Mouse (Mus musculus): ENCODE results near the gene Fam213b. TPM values are rescaled to one million over a fixed set of nuclear protein-coding genes. Genes with fewer than 3 reads are reported as not detected.

Fam213b gene
- 40.3 and 45.9 TPM in 2 replicates for polyA plus RNA-seq (2014; fragmentation: Nextera tagmentation; extraction: Ambion mirVana)

GRCm38 (mm10) chr4:154898506-154899446, at the start of gene Fam213b:
Gene Fam213b, minus strand, starts transcription at chr4:154899135.
- Histone ChIP-seq H3K9me3 (replicated peaks; ENCODE audit: control insufficient read depth, low read length) (no peaks in the 10 kb centered on the region), H3K4me3 (ENCODE audit: low read depth, low read length) (peak within 1 kb of the TSS; percentile 53), H3K4me2 (ENCODE audit: low read length) (peak within 1 kb of the TSS; percentile 94), H3K36me3 (ENCODE audit: control insufficient read depth, insufficient read depth, low read length) (no peaks in the 10 kb centered on the region), H3K9ac (ENCODE audit: low read length) (peak within 1 kb of the TSS; percentile 73), H3K27me3 (replicated peaks; ENCODE audit: control insufficient read depth, insufficient read depth, low read length) (no peaks in the 10 kb centered on the region), H3K27ac (ENCODE audit: low read depth, low read length) (0 out of 2 replicates have a peak within 1 kb of the TSS, but pooled peaks have one; percentile 6), H3K4me1 (ENCODE audit: control insufficient read depth, insufficient read depth, low read length) (peaks cover 11% of the 10 kb centered on the region; the same call in 1 of the 2 replicates)
- peak; percentile 94 for DNase-seq (ENCODE audit: low spot score)
- 3% methylated on average over 43 of the region's 43 CpGs for WGBS
- peak; percentile 98 for ATAC-seq

- WGBS: 31% methylated on average over 14 of the region's 14 CpGs
- Histone ChIP-seq H3K4me2 (ENCODE audit: low read length) (peak overlapping the region; percentile 33; the same call in 1 of the 2 replicates), H3K36me3 (ENCODE audit: control insufficient read depth, insufficient read depth, low read length) (no peaks in the 10 kb centered on the region), H3K27me3 (replicated peaks; ENCODE audit: control insufficient read depth, insufficient read depth, low read length) (no peaks in the 10 kb centered on the region), H3K4me3 (ENCODE audit: low read depth, low read length) (no peak overlapping the region), H3K27ac (ENCODE audit: low read depth, low read length) (peak overlapping the region; percentile 89), H3K9ac (ENCODE audit: low read length) (peak overlapping the region; percentile 2; the same call in 1 of the 2 replicates), H3K9me3 (replicated peaks; ENCODE audit: control insufficient read depth, low read length) (no peaks in the 10 kb centered on the region), H3K4me1 (ENCODE audit: control insufficient read depth, insufficient read depth, low read length) (peaks cover 27% of the 10 kb centered on the region)
- ATAC-seq (peak; percentile 76), DNase-seq (ENCODE audit: low spot score) (peak; percentile 92)
Observed at GRCm38 (mm10) chr4:154948066-154948939, 49.4 kb upstream of the Fam213b start.

GRCm38 (mm10) chr4:154946319-154946718, 47.4 kb upstream of the Fam213b start:
- peak overlapping the region; percentile 44; the same call in 1 of the 2 replicates for H3K27ac ChIP-seq (ENCODE audit: low read depth, low read length)
- H3K9me3 ChIP-seq (replicated peaks; ENCODE audit: control insufficient read depth, low read length): no peaks in the 10 kb centered on the region
- peak overlapping the region; percentile 51 for H3K9ac ChIP-seq (ENCODE audit: low read length)
- H3K4me1 ChIP-seq (ENCODE audit: control insufficient read depth, insufficient read depth, low read length): peaks cover 22% of the 10 kb centered on the region
- WGBS: 1% methylated on average over 8 of the region's 8 CpGs
- H3K4me3 ChIP-seq (ENCODE audit: low read depth, low read length): peak overlapping the region; percentile 20
- peak; percentile 87 for DNase-seq (ENCODE audit: low spot score)
- peak; percentile 61 for ATAC-seq
- H3K27me3 ChIP-seq (replicated peaks; ENCODE audit: control insufficient read depth, insufficient read depth, low read length): no peaks in the 10 kb centered on the region
- H3K36me3 ChIP-seq (ENCODE audit: control insufficient read depth, insufficient read depth, low read length): no peaks in the 10 kb centered on the region
- peak overlapping the region; percentile 53 for H3K4me2 ChIP-seq (ENCODE audit: low read length)

GRCm38 (mm10) chr4:154944121-154944590, 45.2 kb upstream of the Fam213b start:
- Histone ChIP-seq H3K36me3 (ENCODE audit: control insufficient read depth, insufficient read depth, low read length) (no peaks in the 10 kb centered on the region), H3K9ac (ENCODE audit: low read length) (no peak overlapping the region), H3K27ac (ENCODE audit: low read depth, low read length) (no peak overlapping the region), H3K4me3 (ENCODE audit: low read depth, low read length) (no peak overlapping the region), H3K9me3 (replicated peaks; ENCODE audit: control insufficient read depth, low read length) (no peaks in the 10 kb centered on the region), H3K27me3 (replicated peaks; ENCODE audit: control insufficient read depth, insufficient read depth, low read length) (no peaks in the 10 kb centered on the region), H3K4me2 (ENCODE audit: low read length) (no peak overlapping the region), H3K4me1 (ENCODE audit: control insufficient read depth, insufficient read depth, low read length) (peaks cover 14% of the 10 kb centered on the region)
- ATAC-seq (peak; percentile 56), DNase-seq (ENCODE audit: low spot score) (peak; percentile 94)
- WGBS: 4% methylated on average over 2 of the region's 2 CpGs

GRCm38 (mm10) chr4:154943323-154944039, 44.5 kb upstream of the Fam213b start:
- WGBS: 90% methylated on average over 6 of the region's 6 CpGs
- H3K4me1 ChIP-seq (ENCODE audit: control insufficient read depth, insufficient read depth, low read length): peaks cover 10% of the 10 kb centered on the region
- H3K4me3 ChIP-seq (ENCODE audit: low read depth, low read length): no peak overlapping the region
- no peak for DNase-seq (ENCODE audit: low spot score)
- no peak overlapping the region for H3K27ac ChIP-seq (ENCODE audit: low read depth, low read length)
- H3K27me3 ChIP-seq (replicated peaks; ENCODE audit: control insufficient read depth, insufficient read depth, low read length): no peaks in the 10 kb centered on the region
- no peaks in the 10 kb centered on the region for H3K9me3 ChIP-seq (replicated peaks; ENCODE audit: control insufficient read depth, low read length)
- H3K9ac ChIP-seq (ENCODE audit: low read length): no peak overlapping the region
- no peaks in the 10 kb centered on the region for H3K36me3 ChIP-seq (ENCODE audit: control insufficient read depth, insufficient read depth, low read length)
- ATAC-seq: no peak
- no peak overlapping the region for H3K4me2 ChIP-seq (ENCODE audit: low read length)

GRCm38 (mm10) chr4:154942632-154943322, 43.8 kb upstream of the Fam213b start:
- 85% methylated on average over 10 of the region's 10 CpGs for WGBS
- no peaks in the 10 kb centered on the region for H3K36me3 ChIP-seq (ENCODE audit: control insufficient read depth, insufficient read depth, low read length)
- H3K4me3 ChIP-seq (ENCODE audit: low read depth, low read length): no peak overlapping the region
- H3K9me3 ChIP-seq (replicated peaks; ENCODE audit: control insufficient read depth, low read length): no peaks in the 10 kb centered on the region
- H3K4me2 ChIP-seq (ENCODE audit: low read length): no peak overlapping the region
- DNase-seq (ENCODE audit: low spot score) (no peak), ATAC-seq (no peak)
- peaks cover 10% of the 10 kb centered on the region for H3K4me1 ChIP-seq (ENCODE audit: control insufficient read depth, insufficient read depth, low read length)
- no peak overlapping the region for H3K27ac ChIP-seq (ENCODE audit: low read depth, low read length)
- H3K9ac ChIP-seq (ENCODE audit: low read length): no peak overlapping the region
- H3K27me3 ChIP-seq (replicated peaks; ENCODE audit: control insufficient read depth, insufficient read depth, low read length): no peaks in the 10 kb centered on the region

GRCm38 (mm10) chr4:154941831-154942230, 42.9 kb upstream of the Fam213b start:
- H3K27ac ChIP-seq (ENCODE audit: low read depth, low read length): no peak overlapping the region
- H3K36me3 ChIP-seq (ENCODE audit: control insufficient read depth, insufficient read depth, low read length): no peaks in the 10 kb centered on the region
- 94% methylated on average over 5 of the region's 5 CpGs for WGBS
- DNase-seq (ENCODE audit: low spot score) (no peak), ATAC-seq (no peak)
- no peak overlapping the region for H3K4me3 ChIP-seq (ENCODE audit: low read depth, low read length)
- H3K9me3 ChIP-seq (replicated peaks; ENCODE audit: control insufficient read depth, low read length): no peaks in the 10 kb centered on the region
- H3K27me3 ChIP-seq (replicated peaks; ENCODE audit: control insufficient read depth, insufficient read depth, low read length): no peaks in the 10 kb centered on the region
- no peak overlapping the region for H3K9ac ChIP-seq (ENCODE audit: low read length)
- H3K4me2 ChIP-seq (ENCODE audit: low read length): no peak overlapping the region
- H3K4me1 ChIP-seq (ENCODE audit: control insufficient read depth, insufficient read depth, low read length): peaks cover 10% of the 10 kb centered on the region

GRCm38 (mm10) chr4:154940156-154940555, 41.2 kb upstream of the Fam213b start:
- ATAC-seq: no peak
- Histone ChIP-seq H3K27me3 (replicated peaks; ENCODE audit: control insufficient read depth, insufficient read depth, low read length) (no peaks in the 10 kb centered on the region), H3K27ac (ENCODE audit: low read depth, low read length) (no peak overlapping the region), H3K9ac (ENCODE audit: low read length) (no peak overlapping the region), H3K36me3 (ENCODE audit: control insufficient read depth, insufficient read depth, low read length) (no peaks in the 10 kb centered on the region), H3K9me3 (replicated peaks; ENCODE audit: control insufficient read depth, low read length) (no peaks in the 10 kb centered on the region), H3K4me2 (ENCODE audit: low read length) (no peak overlapping the region), H3K4me1 (ENCODE audit: control insufficient read depth, insufficient read depth, low read length) (no peaks in the 10 kb centered on the region), H3K4me3 (ENCODE audit: low read depth, low read length) (no peak overlapping the region)
- WGBS: 85% methylated on average over 2 of the region's 2 CpGs
- no peak for DNase-seq (ENCODE audit: low spot score)
